Mouse (Mus musculus) thymus, adult 2 months (tissue): ENCODE measurements around the gene 1810037I17Rik.

Experiments
- CTCF ChIP-seq: fragments of 200-500 bp; IDR thresholded peaks from 2 replicates; pipeline ENCODE4 v1.5.1; 2012; ENCODE audit warnings: mild to moderate bottlenecking, control low read depth, low read length, moderate library complexity, borderline replicate concordance; ENCODE audit not compliant: control insufficient read depth, poor library complexity, insufficient read depth; ENCODE audit errors: extremely low read depth
- POLR2A ChIP-seq: fragments of 200-500 bp; IDR thresholded peaks from 2 replicates; pipeline ENCODE4 v1.6.1; 2012; ENCODE audit warnings: mild to moderate bottlenecking, low read length, control low read depth, moderate library complexity; ENCODE audit not compliant: control insufficient read depth, poor library complexity, insufficient read depth; ENCODE audit errors: extremely low read depth

- TF ChIP-seq POLR2A = no peak
- no peak for TF ChIP-seq CTCF
These were observed 29.2 kb upstream of the 1810037I17Rik start, which contains the start of gene Fabp2 for GRCm38 (mm10) chr3:122894772-122895171.
